Mouse (Mus musculus) lung, embryonic 16.5 days (tissue): ENCODE data around the gene Snx1. TPM values are rescaled to one million over a fixed set of nuclear protein-coding genes. Genes with fewer than 3 reads are reported as not detected.

Source experiments
- ATAC-seq: fragments of 200-750 bp; cut with Nextera tagmentation; 2 replicates; pipeline ENCODE4 v1.8.0; 2017; ENCODE audit warnings: low read depth, mild to moderate bottlenecking, moderate library complexity
- H3K27ac ChIP-seq: fragments of 300-500 bp; sonication (generic); 2 replicates; pipeline ENCODE4 v1.5.1; 2014; ENCODE audit warnings: mild to moderate bottlenecking, control low read depth, low read length
- H3K27me3 ChIP-seq: fragments of 300-500 bp; sonication (generic); 2 replicates; pipeline ENCODE4 v1.6.1; 2014; ENCODE audit warnings: low read depth, low read length, mixed read lengths; ENCODE audit not compliant: control insufficient read depth, insufficient read depth
- H3K36me3 ChIP-seq: fragments of 300-500 bp; sonication (generic); 2 replicates; pipeline ENCODE4 v1.6.1; 2014; ENCODE audit warnings: low read length; ENCODE audit not compliant: control insufficient read depth, insufficient read depth
- H3K4me1 ChIP-seq: fragments of 300-500 bp; sonication (generic); replicated peaks from 2 replicates; pipeline ENCODE4 v1.6.1; 2014; ENCODE audit warnings: low read length, mixed read lengths; ENCODE audit not compliant: control insufficient read depth, insufficient read depth
- H3K4me2 ChIP-seq: fragments of 300-500 bp; sonication (generic); 2 replicates; pipeline ENCODE4 v1.6.1; 2014; ENCODE audit warnings: low read depth, low read length, control low read depth
- H3K4me3 ChIP-seq: fragments of 300-500 bp; sonication (generic); 2 replicates; pipeline ENCODE4 v1.5.1; 2014; ENCODE audit warnings: mild to moderate bottlenecking, low read length, control low read depth
- H3K9ac ChIP-seq: fragments of 300-500 bp; sonication (generic); 2 replicates; pipeline ENCODE4 v1.6.1; 2014; ENCODE audit warnings: low read length, control low read depth
- H3K9me3 ChIP-seq: fragments of 300-500 bp; sonication (generic); 2 replicates; pipeline ENCODE4 v1.6.1; 2016; ENCODE audit warnings: low read length; ENCODE audit not compliant: control insufficient read depth
- WGBS: fragments of 180-500 bp; shearing (Covaris S2); extraction: QIAGEN DNeasy Blood & Tissue Kit; methylation state at CpG from one replicate; pipeline ENCODE4 v1.1.7; 2014; 5-methylcytosine and 5-hydroxymethylcytosine counted together
- polyA plus RNA-seq: library from polyadenylated mRNA; unstranded; fragments of >200 nt; fragmentation: Nextera tagmentation; extraction: Ambion mirVana; gene quantifications from 2 replicates; pipeline ENCODE4 v1.2.1, GENCODE M21; 2015

The Snx1 gene
- polyA plus RNA-seq, 1 experiment from 2014 or later = 123 TPM

- Histone ChIP-seq H3K4me3 (no peak overlapping the region), H3K27me3 (no peaks in the 10 kb centered on the region), H3K4me2 (no peak overlapping the region), H3K36me3 (no peaks in the 10 kb centered on the region), H3K27ac (no peak overlapping the region), H3K9me3 (no peaks in the 10 kb centered on the region), H3K4me1 (no peaks in the 10 kb centered on the region), H3K9ac (no peak overlapping the region)
- WGBS = 33% methylated on average over 1 of the region's 1 CpGs
- ATAC-seq = no peak
These were observed 72.8 kb downstream of the Snx1 start for GRCm38 (mm10) chr9:66053620-66054019.

DNA sequence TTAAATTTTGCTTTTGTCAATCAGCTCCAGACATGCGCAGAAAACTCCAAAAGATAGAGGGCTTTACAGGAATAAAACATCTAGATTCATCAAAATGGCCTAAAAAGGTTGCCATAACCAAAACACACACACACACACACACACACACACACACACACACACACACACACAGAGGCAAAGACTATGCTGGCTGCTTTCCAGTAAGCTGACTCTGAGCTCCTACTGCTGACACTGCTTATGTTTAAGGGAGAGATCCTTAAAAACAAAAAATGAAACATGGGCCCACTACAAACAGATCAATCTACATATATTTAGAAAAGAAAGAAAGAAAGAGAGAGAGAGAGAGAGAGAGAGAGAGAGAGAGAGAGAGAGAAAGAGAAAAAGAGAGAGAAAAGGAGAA, 73.7 kb downstream of the Snx1 start:
- ATAC-seq = no peak
- Histone ChIP-seq H3K4me3 (no peak overlapping the region), H3K27me3 (no peaks in the 10 kb centered on the region), H3K9me3 (no peaks in the 10 kb centered on the region), H3K4me2 (no peak overlapping the region), H3K27ac (no peak overlapping the region), H3K4me1 (no peaks in the 10 kb centered on the region), H3K9ac (no peak overlapping the region), H3K36me3 (no peaks in the 10 kb centered on the region)
- 83% methylated on average over 1 of the region's 1 CpGs for WGBS

- Histone ChIP-seq H3K4me1 (no peaks in the 10 kb centered on the region), H3K27me3 (no peaks in the 10 kb centered on the region), H3K36me3 (no peaks in the 10 kb centered on the region), H3K9me3 (no peaks in the 10 kb centered on the region), H3K4me3 (no peak overlapping the region), H3K27ac (no peak overlapping the region), H3K4me2 (no peak overlapping the region), H3K9ac (no peak overlapping the region)
- 38% methylated on average over 4 of the region's 4 CpGs for WGBS
- no peak for ATAC-seq
These were observed 74.9 kb downstream of the Snx1 start for GRCm38 (mm10) chr9:66051493-66051892.

DNA sequence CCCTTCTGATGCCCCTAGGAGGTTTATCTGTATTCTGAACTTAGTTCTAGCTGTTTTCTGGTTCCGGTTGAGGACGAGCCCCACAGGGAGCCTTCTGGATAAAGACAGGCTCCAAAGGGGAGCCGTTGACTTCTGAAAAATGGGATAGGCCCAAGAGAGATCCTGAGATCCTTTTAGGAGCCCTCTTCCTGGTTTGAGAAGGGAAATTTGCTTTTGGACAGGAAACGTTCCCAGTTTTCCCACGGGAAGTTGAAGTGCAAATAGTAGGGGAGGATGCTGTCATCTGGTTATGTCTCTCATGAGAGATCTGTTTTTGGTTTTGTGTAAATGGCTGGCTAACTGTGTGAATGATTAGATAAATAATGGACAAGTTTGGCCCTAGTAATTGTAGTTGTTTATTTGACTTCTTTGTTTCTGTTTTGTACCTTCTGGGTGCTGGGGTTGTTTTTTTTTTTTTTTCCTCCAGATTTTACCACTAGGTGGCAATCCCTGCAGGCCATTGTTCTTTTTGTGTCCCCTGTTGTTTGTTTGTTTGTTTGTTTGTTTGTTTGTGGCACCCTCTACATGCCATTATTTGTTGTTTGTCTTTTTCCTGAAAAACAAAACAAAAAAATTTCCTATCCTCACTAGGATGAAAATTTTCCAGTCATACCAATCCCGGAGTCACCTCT, 76.3 kb downstream of the Snx1 start:
- Histone ChIP-seq H3K4me2 (no peak overlapping the region), H3K27ac (no peak overlapping the region), H3K9ac (no peak overlapping the region), H3K4me3 (no peak overlapping the region), H3K36me3 (no peaks in the 10 kb centered on the region), H3K4me1 (no peaks in the 10 kb centered on the region), H3K27me3 (no peaks in the 10 kb centered on the region), H3K9me3 (no peaks in the 10 kb centered on the region)
- 63% methylated on average over 6 of the region's 6 CpGs for WGBS
- ATAC-seq = no peak

DNA sequence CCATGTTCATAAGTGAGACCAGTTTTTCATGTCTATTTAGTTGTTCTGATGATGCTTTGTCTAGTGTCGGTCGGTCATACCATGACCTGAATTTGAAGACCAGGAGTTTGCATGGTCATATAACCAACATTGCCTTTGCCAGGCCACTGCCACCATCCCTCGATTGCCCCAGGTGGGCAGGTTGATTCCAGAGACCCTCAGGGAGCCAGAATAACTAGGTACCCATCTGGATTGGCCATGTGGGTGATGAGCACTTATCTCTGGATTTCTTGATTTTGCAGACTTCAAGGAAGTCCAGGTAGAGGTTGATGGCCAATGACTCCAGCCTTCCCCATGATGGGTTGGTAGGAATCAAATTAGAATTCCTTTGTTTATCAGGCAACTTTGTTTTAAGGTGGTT, 83.1 kb downstream of the Snx1 start:
- no peaks in the 10 kb centered on the region for H3K27me3 ChIP-seq
- no peak overlapping the region for H3K27ac ChIP-seq
- H3K4me3 ChIP-seq = no peak overlapping the region
- H3K4me2 ChIP-seq = no peak overlapping the region
- H3K36me3 ChIP-seq = no peaks in the 10 kb centered on the region
- H3K9me3 ChIP-seq = no peaks in the 10 kb centered on the region
- H3K9ac ChIP-seq = no peak overlapping the region
- no peak for ATAC-seq
- WGBS = 96% methylated on average over 3 of the region's 3 CpGs
- no peaks in the 10 kb centered on the region for H3K4me1 ChIP-seq

GRCm38 (mm10) chr9:66042331-66042730, 84.1 kb downstream of the Snx1 start:
- H3K4me2 ChIP-seq = no peak overlapping the region
- WGBS = 47% methylated on average over 4 of the region's 4 CpGs
- no peaks in the 10 kb centered on the region for H3K9me3 ChIP-seq
- ATAC-seq = no peak
- H3K27ac ChIP-seq = no peak overlapping the region
- no peaks in the 10 kb centered on the region for H3K36me3 ChIP-seq
- no peak overlapping the region for H3K9ac ChIP-seq
- no peaks in the 10 kb centered on the region for H3K27me3 ChIP-seq
- H3K4me1 ChIP-seq = no peaks in the 10 kb centered on the region
- no peak overlapping the region for H3K4me3 ChIP-seq

GRCm38 (mm10) chr9:66040801-66041200, 85.6 kb downstream of the Snx1 start:
- Histone ChIP-seq H3K4me3 (no peak overlapping the region), H3K4me1 (no peaks in the 10 kb centered on the region), H3K36me3 (peaks cover 3% of the 10 kb centered on the region; the same call in 1 of the 2 replicates), H3K9ac (no peak overlapping the region), H3K4me2 (no peak overlapping the region), H3K27me3 (no peaks in the 10 kb centered on the region), H3K27ac (no peak overlapping the region), H3K9me3 (no peaks in the 10 kb centered on the region)
- no peak for ATAC-seq
- WGBS = 76% methylated on average over 3 of the region's 3 CpGs

DNA sequence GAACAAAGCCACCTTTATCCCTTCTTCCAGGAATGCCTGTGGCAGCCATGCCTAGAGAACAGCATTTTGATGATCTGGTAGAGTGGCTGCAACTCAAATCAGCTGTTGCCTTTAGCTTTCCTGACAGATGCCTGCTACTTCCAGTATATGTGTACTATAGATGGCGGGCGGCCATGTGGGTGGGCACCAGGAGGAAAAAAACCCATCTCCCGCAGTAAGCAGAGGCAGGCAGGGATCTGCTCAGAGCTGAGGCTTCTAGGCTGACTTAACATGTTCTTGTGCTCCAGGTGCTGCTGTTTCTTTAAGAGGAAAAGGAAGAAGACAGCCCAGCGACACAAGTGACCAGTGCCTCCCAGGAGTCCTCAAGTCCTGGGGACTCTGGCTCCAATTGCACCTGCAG, 87.1 kb downstream of the Snx1 start:
- Histone ChIP-seq H3K4me2 (no peak overlapping the region), H3K27ac (no peak overlapping the region), H3K9me3 (no peaks in the 10 kb centered on the region), H3K9ac (no peak overlapping the region), H3K4me1 (no peaks in the 10 kb centered on the region), H3K4me3 (no peak overlapping the region), H3K36me3 (peaks cover 4% of the 10 kb centered on the region; the same call in 1 of the 2 replicates), H3K27me3 (no peaks in the 10 kb centered on the region)
- 83% methylated on average over 4 of the region's 4 CpGs for WGBS
- no peak for ATAC-seq

DNA sequence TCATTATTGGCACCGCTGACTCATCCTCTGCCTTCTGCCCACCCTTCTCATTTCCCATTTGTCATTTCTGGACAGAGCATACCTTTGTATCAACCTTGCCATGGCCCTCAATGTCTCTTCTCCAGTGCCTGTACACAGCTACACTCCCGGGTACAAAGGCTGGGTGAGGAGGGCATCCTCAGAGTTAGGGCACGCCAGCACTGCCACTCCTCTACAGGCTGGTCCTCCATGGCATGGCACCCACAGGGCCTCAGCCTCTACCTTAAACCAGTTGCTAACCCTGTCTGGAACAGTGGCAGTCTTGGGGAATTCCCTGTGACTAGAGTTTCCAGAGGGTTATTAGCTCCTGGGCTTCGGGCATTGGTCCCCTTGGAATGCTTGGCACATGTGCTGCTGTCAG, 87.8 kb downstream of the Snx1 start:
- H3K4me1 ChIP-seq = no peaks in the 10 kb centered on the region
- H3K9me3 ChIP-seq = no peaks in the 10 kb centered on the region
- H3K9ac ChIP-seq = no peak overlapping the region
- no peak overlapping the region for H3K4me2 ChIP-seq
- peaks cover 4% of the 10 kb centered on the region; the same call in 1 of the 2 replicates for H3K36me3 ChIP-seq
- no peak overlapping the region for H3K4me3 ChIP-seq
- WGBS = 93% methylated on average over 4 of the region's 4 CpGs
- H3K27me3 ChIP-seq = no peaks in the 10 kb centered on the region
- no peak for ATAC-seq
- H3K27ac ChIP-seq = no peak overlapping the region
